Mouse (Mus musculus) forebrain, embryonic 14.5 days (tissue): Measurements from ENCODE around the gene Adamtsl2. TPM values are rescaled to one million over a fixed set of nuclear protein-coding genes. Genes with fewer than 3 reads are reported as not detected.

Experiments used
- ATAC-seq: fragments of 200-750 bp; cut with Nextera tagmentation; 2 replicates; pipeline ENCODE4 v1.8.0; 2017; ENCODE audit warnings: mild to moderate bottlenecking, moderate library complexity
- DNase-seq: peaks from one replicate; pipeline ENCODE4 v3.0.0-alpha.2; 2015; ENCODE audit warnings: low spot score
- H3K27ac ChIP-seq: fragments of 300-500 bp; sonication (generic); 2 replicates; pipeline ENCODE4 v1.5.1; 2014; ENCODE audit warnings: low read depth, mild to moderate bottlenecking, control low read depth, low read length, moderate library complexity
- H3K27me3 ChIP-seq: fragments of 300-500 bp; sonication (generic); replicated peaks from 2 replicates; pipeline ENCODE4 v1.6.1; 2014; ENCODE audit warnings: low read length, control low read depth, mixed read lengths; ENCODE audit not compliant: control insufficient read depth, insufficient read depth
- H3K36me3 ChIP-seq: fragments of 300-500 bp; sonication (generic); 2 replicates; pipeline ENCODE4 v1.6.1; 2014; ENCODE audit warnings: low read length, control low read depth; ENCODE audit not compliant: control insufficient read depth, insufficient read depth
- H3K4me1 ChIP-seq: fragments of 300-500 bp; sonication (generic); 2 replicates; pipeline ENCODE4 v1.6.1; 2014; ENCODE audit warnings: antibody characterized with exemption, low read length, control low read depth; ENCODE audit not compliant: control insufficient read depth, insufficient read depth
- H3K4me2 ChIP-seq: fragments of 300-500 bp; sonication (generic); 2 replicates; pipeline ENCODE4 v1.6.1; 2014; ENCODE audit warnings: mild to moderate bottlenecking, control low read depth, low read length
- H3K4me3 ChIP-seq: fragments of 300-500 bp; sonication (generic); 2 replicates; pipeline ENCODE4 v1.5.1; 2014; ENCODE audit warnings: low read depth, low read length, control low read depth
- H3K9ac ChIP-seq: fragments of 300-500 bp; sonication (generic); 2 replicates; pipeline ENCODE4 v1.6.1; 2014; ENCODE audit warnings: mild to moderate bottlenecking, low read length, control low read depth, moderate library complexity
- H3K9me3 ChIP-seq: fragments of 300-500 bp; sonication (generic); replicated peaks from 2 replicates; pipeline ENCODE4 v1.6.1; 2016; ENCODE audit warnings: low read length, control low read depth, mixed read lengths; ENCODE audit not compliant: control insufficient read depth
- WGBS: fragments of 180-500 bp; shearing (Covaris S2); extraction: QIAGEN DNeasy Blood & Tissue Kit; methylation state at CpG from one replicate; pipeline ENCODE4 v1.1.7; 2014; 5-methylcytosine and 5-hydroxymethylcytosine counted together
- polyA plus RNA-seq: library from polyadenylated mRNA; unstranded; fragments of >200 nt; fragmentation: Nextera tagmentation; extraction: Ambion mirVana; gene quantifications from 2 replicates; pipeline ENCODE4 v1.2.1, GENCODE M21; 2014

Adamtsl2 gene
- polyA plus RNA-seq, 1 experiment from 2014 or later, result 10.4 TPM

DNA sequence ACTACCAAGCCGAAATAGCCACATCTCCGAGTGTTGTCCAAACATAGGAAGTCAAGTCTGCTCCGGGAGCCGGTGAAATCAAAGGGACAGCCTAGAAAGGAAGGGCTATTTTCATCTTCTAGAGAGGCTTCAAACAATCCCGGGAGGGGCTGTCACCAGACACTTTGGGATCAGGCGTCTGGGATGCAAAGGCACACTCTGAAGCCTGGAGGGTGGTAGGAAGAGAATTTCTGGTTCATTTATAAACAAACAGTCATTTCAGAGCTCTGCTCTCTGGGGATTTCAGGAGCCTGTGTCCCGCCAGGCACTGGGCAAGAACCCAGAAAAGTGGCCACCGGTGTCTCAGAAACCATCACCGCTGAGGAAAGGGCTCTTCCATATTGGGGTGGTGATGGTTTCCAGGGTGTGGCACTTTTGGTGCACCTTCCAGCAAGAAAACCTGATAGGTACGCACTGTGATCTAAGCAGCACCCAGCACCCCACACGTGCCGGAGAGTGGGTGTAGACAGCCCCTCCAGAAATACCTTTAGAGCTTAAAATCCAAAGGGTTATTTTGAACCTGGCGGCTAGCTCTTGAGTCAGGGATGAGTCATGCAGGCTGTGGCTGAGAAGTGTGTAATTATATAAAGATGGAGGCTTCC is 17.3 kb downstream of the Adamtsl2 start:
- peaks cover 8% of the 10 kb centered on the region for H3K4me1 ChIP-seq
- ATAC-seq (no peak), DNase-seq (no peak)
- H3K27me3 ChIP-seq, result no peaks in the 10 kb centered on the region
- H3K9me3 ChIP-seq, result no peaks in the 10 kb centered on the region
- no peak overlapping the region for H3K4me2 ChIP-seq
- no peak overlapping the region for H3K9ac ChIP-seq
- H3K27ac ChIP-seq, result no peak overlapping the region
- WGBS, result 78% methylated on average over 13 of the region's 13 CpGs
- no peak overlapping the region for H3K4me3 ChIP-seq
- no peaks in the 10 kb centered on the region for H3K36me3 ChIP-seq

DNA sequence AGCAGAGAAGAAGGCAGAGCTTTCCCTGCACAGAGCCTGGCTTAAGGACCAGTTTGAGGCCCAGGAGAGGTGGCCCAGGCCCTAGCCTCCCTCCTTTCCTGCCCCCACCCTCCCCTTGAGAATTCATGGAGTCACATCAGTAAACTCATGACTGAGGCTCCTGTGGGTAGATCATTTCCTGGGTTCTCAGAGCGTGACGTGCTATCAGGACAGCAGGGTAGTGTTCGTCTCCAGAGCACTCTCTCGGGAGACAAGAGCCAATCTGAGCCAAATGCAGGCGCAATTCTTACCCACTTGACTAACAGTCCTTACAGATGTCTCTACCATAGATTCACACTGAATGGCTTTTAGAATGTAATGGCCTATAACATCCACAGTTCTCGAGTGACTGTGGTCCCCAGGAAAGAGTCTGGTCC is 18.1 kb downstream of the Adamtsl2 start:
- peak overlapping the region; percentile 46; the same call in 1 of the 2 replicates for H3K27ac ChIP-seq
- 69% methylated on average over 6 of the region's 6 CpGs for WGBS
- no peak for DNase-seq
- no peak for ATAC-seq
- no peaks in the 10 kb centered on the region for H3K27me3 ChIP-seq
- H3K4me3 ChIP-seq, result no peak overlapping the region
- H3K9ac ChIP-seq, result no peak overlapping the region
- H3K4me1 ChIP-seq, result peaks cover 8% of the 10 kb centered on the region
- no peak overlapping the region for H3K4me2 ChIP-seq
- H3K36me3 ChIP-seq, result no peaks in the 10 kb centered on the region
- no peaks in the 10 kb centered on the region for H3K9me3 ChIP-seq

DNA sequence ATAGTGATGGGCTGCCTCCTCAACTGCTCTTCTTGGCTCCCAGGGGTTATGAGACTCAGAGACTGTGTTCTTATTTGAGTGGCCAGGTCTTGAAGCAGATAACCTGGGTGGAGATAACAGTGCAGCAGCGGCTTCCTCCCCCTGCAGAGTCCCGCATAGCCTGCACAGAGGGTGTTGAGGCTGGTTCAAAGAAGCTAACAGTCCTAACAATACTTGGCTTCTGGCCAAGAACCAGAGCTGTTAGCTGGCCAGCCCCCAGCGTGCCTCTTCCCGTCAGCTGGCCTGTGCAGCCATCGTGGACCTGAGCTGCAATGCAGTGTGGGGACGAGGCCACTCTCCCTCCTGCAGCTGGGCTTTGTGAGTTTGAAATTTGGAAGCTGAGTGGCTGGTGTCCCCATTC is 18.6 kb downstream of the Adamtsl2 start:
- no peaks in the 10 kb centered on the region for H3K36me3 ChIP-seq
- peak overlapping the region; percentile 46; the same call in 1 of the 2 replicates for H3K27ac ChIP-seq
- peak; percentile 73 for DNase-seq
- no peaks in the 10 kb centered on the region for H3K27me3 ChIP-seq
- H3K9me3 ChIP-seq, result no peaks in the 10 kb centered on the region
- H3K4me2 ChIP-seq, result peak overlapping the region; percentile 16; the same call in 1 of the 2 replicates
- WGBS, result 6% methylated on average over 6 of the region's 6 CpGs
- no peak overlapping the region for H3K4me3 ChIP-seq
- H3K9ac ChIP-seq, result no peak overlapping the region
- H3K4me1 ChIP-seq, result peaks cover 8% of the 10 kb centered on the region
- ATAC-seq, result peak; percentile 57; the same call in 1 of the 2 replicates

- ATAC-seq (no peak), DNase-seq (peak; percentile 45)
- H3K9ac ChIP-seq, result no peak overlapping the region
- peaks cover 4% of the 10 kb centered on the region; the same call in 1 of the 2 replicates for H3K4me1 ChIP-seq
- no peak overlapping the region for H3K4me2 ChIP-seq
- H3K27me3 ChIP-seq, result no peaks in the 10 kb centered on the region
- no peaks in the 10 kb centered on the region for H3K9me3 ChIP-seq
- 57% methylated on average over 7 of the region's 7 CpGs for WGBS
- H3K36me3 ChIP-seq, result no peaks in the 10 kb centered on the region
- H3K4me3 ChIP-seq, result no peak overlapping the region
- no peak overlapping the region for H3K27ac ChIP-seq
Observed at GRCm38 (mm10) chr2:27103554-27103953, 24.4 kb downstream of the Adamtsl2 start.

- Histone ChIP-seq H3K4me3 (no peak overlapping the region), H3K27me3 (no peaks in the 10 kb centered on the region), H3K27ac (no peak overlapping the region), H3K4me1 (peaks cover 4% of the 10 kb centered on the region; the same call in 1 of the 2 replicates), H3K9me3 (no peaks in the 10 kb centered on the region), H3K9ac (no peak overlapping the region), H3K36me3 (no peaks in the 10 kb centered on the region), H3K4me2 (no peak overlapping the region)
- no peak for ATAC-seq
- WGBS, result 70% methylated on average over 3 of the region's 3 CpGs
- no peak for DNase-seq
Observed at GRCm38 (mm10) chr2:27106816-27107215, 27.6 kb downstream of the Adamtsl2 start.

DNA sequence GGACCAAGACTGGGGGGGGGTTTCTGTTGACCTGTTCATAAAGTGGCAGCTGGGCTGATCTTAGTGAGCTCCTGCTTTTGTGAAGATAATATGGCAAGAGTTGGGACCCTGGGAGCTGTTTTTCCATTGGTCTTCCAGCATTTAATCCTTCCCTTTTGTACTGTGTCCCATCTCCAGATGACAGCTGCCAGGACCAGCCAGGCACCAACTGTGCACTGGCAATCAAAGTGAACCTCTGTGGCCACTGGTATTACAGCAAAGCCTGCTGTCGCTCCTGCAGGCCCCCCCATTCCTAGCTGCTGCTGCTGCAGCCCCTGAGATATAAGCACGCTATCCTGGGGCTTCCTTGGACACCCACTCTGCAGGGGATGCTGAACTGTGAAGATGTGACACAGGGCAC is 29.0 kb downstream of the Adamtsl2 start:
- Histone ChIP-seq H3K27me3 (no peaks in the 10 kb centered on the region), H3K27ac (no peak overlapping the region), H3K4me2 (no peak overlapping the region), H3K4me1 (peaks cover 4% of the 10 kb centered on the region; the same call in 1 of the 2 replicates), H3K9me3 (no peaks in the 10 kb centered on the region), H3K36me3 (no peaks in the 10 kb centered on the region), H3K4me3 (no peak overlapping the region), H3K9ac (no peak overlapping the region)
- ATAC-seq (no peak), DNase-seq (no peak)
- 82% methylated on average over 2 of the region's 2 CpGs for WGBS

DNA sequence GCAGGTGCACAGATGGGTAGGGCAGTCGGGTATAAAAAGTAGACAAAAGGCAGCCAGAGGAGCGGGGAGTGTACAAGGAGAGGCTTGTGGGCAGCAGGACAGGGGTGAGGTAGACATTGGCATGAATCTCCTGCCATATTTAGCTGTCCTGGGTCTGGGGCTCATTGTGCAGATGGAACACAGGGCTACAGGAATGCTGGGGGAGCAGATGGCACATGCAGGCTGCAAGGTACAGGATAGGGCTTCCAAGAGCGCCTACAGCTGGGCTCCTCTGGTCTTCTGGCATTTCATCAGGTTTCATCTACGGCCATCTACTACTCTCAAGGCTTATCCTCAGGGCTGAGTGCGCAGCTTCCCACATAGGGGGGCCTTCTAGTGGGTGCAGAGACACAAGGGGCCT is 29.9 kb downstream of the Adamtsl2 start:
- Histone ChIP-seq H3K36me3 (no peaks in the 10 kb centered on the region), H3K9ac (no peak overlapping the region), H3K9me3 (no peaks in the 10 kb centered on the region), H3K4me3 (no peak overlapping the region), H3K27ac (no peak overlapping the region), H3K4me1 (no peaks in the 10 kb centered on the region), H3K4me2 (no peak overlapping the region), H3K27me3 (no peaks in the 10 kb centered on the region)
- DNase-seq (peak; percentile 32), ATAC-seq (peak; percentile 54; the same call in 1 of the 2 replicates)
- 70% methylated on average over 5 of the region's 5 CpGs for WGBS

GRCm38 (mm10) chr2:27112585-27112984 is 33.4 kb downstream of the Adamtsl2 start:
- Histone ChIP-seq H3K4me3 (no peak overlapping the region), H3K27me3 (no peaks in the 10 kb centered on the region), H3K27ac (no peak overlapping the region), H3K4me1 (no peaks in the 10 kb centered on the region), H3K9ac (no peak overlapping the region), H3K4me2 (no peak overlapping the region), H3K9me3 (no peaks in the 10 kb centered on the region), H3K36me3 (no peaks in the 10 kb centered on the region)
- no peak for ATAC-seq
- WGBS, result 88% methylated on average over 20 of the region's 20 CpGs
- DNase-seq, result no peak

DNA sequence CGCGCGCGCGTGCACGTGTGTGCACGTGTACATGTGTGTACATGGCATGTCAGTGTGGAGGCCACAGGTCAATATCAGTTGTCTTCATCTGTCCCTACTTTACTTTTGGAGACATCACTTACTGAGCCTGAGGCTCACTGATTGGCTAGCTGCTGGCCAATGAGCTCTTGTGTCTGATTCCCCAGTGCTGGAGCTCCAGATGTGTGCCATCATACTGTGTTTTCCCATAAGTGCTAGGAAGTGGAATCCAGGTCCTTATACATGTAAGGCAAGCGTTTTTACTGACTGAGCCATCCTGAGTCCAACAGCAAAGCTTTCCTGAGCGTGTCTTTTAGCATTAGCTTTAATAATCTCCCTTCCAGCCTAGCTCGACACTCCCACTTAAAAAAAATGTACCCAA is 35.0 kb downstream of the Adamtsl2 start:
- no peaks in the 10 kb centered on the region for H3K4me1 ChIP-seq
- H3K9me3 ChIP-seq, result no peaks in the 10 kb centered on the region
- no peak overlapping the region for H3K4me3 ChIP-seq
- H3K4me2 ChIP-seq, result no peak overlapping the region
- DNase-seq (no peak), ATAC-seq (no peak)
- H3K36me3 ChIP-seq, result no peaks in the 10 kb centered on the region
- H3K27me3 ChIP-seq, result no peaks in the 10 kb centered on the region
- no peak overlapping the region for H3K27ac ChIP-seq
- no peak overlapping the region for H3K9ac ChIP-seq
- 90% methylated on average over 10 of the region's 10 CpGs for WGBS
